Mouse (Mus musculus): Measurements from ENCODE around the gene Tmem50a. TPM values are rescaled to one million over a fixed set of nuclear protein-coding genes. Genes with fewer than 3 reads are reported as not detected.

Tmem50a gene
- 121 TPM for polyA plus RNA-seq (2012; fragmentation: generic; extraction: Trizol)

- TF ChIP-seq E2F4 (IDR thresholded peaks at IDR 0.05; ENCODE audit: insufficient read depth) (no peak), POLR2A (IDR thresholded peaks at IDR 0.05; ENCODE audit: insufficient read length, low read depth) (peak; percentile 80), SRF (IDR thresholded peaks at IDR 0.05; ENCODE audit: control insufficient read depth, insufficient read length, low read depth) (no peak), TCF12 (IDR thresholded peaks at IDR 0.05; ENCODE audit: insufficient read depth, poor library complexity, severe bottlenecking) (no peak), POLR2AphosphoS2 (IDR thresholded peaks at IDR 0.05; ENCODE audit: insufficient read length, low read depth) (peak; percentile 75), REST (IDR thresholded peaks at IDR 0.05; ENCODE audit: insufficient read depth, insufficient read length) (no peak), CEBPB (IDR thresholded peaks at IDR 0.05; ENCODE audit: insufficient read depth, poor library complexity, severe bottlenecking) (no peak), TCF3 (IDR thresholded peaks at IDR 0.05; ENCODE audit: insufficient read length, low read depth) (no peak), MYOG (IDR thresholded peaks at IDR 0.05; ENCODE audit: control insufficient read depth in 1 of 3, insufficient read depth in 1 of 3, insufficient read length in 2 of 3, low read depth in 2 of 3) (peak in 1 of 3 experiments; percentile 3), MYOD1 (IDR thresholded peaks at IDR 0.05; ENCODE audit: control insufficient read depth in 1 of 3, insufficient read length in 2 of 3, low read depth in 2 of 3) (peak in 1 of 3 experiments; percentile 6), USF1 (IDR thresholded peaks at IDR 0.05; ENCODE audit: low read depth) (no peak), MAX (IDR thresholded peaks at IDR 0.05; ENCODE audit: low read depth) (no peak)
- H3K4me2 ChIP-seq (ENCODE audit: low read depth), result peak within 1 kb of the TSS; percentile 95
- H3K27me3 ChIP-seq (ENCODE audit: control insufficient read depth, insufficient read depth, insufficient read length), result no peaks in the 10 kb centered on the region
- peaks cover 11% of the 10 kb centered on the region for H3K36me3 ChIP-seq (ENCODE audit: control insufficient read depth, insufficient read depth)
- H3K79me2 ChIP-seq (ENCODE audit: control insufficient read depth, insufficient read depth), result peaks cover 24% of the 10 kb centered on the region
- H3K4me3 ChIP-seq, result peak within 1 kb of the TSS; percentile 67
- peak within 1 kb of the TSS; percentile 46 for H3ac ChIP-seq (ENCODE audit: control insufficient read depth, insufficient read length)
Measured at GRCm38 (mm10) chr4:134914864-134915209, at the start of gene Tmem50a. Tmem50a (minus strand) TSS chr4:134915024.

GRCm38 (mm10) chr4:134963021-134963776 is 48.4 kb upstream of the Tmem50a start:
- no peaks in the 10 kb centered on the region for H3K36me3 ChIP-seq (ENCODE audit: control insufficient read depth, insufficient read depth)
- H3K27me3 ChIP-seq (ENCODE audit: control insufficient read depth, insufficient read depth, insufficient read length), result no peaks in the 10 kb centered on the region
- H3K79me2 ChIP-seq (ENCODE audit: control insufficient read depth, insufficient read depth), result no peaks in the 10 kb centered on the region
- no peak overlapping the region for H3K4me2 ChIP-seq (ENCODE audit: low read depth)
- no peak overlapping the region for H3K4me3 ChIP-seq
- H3ac ChIP-seq (ENCODE audit: control insufficient read depth, insufficient read length), result no peak overlapping the region
- TF ChIP-seq MAX (IDR thresholded peaks at IDR 0.05; ENCODE audit: low read depth), result no peak

- no peak overlapping the region for H3K4me3 ChIP-seq
- peak overlapping the region; percentile 67 for H3K4me2 ChIP-seq (ENCODE audit: low read depth)
- H3K27me3 ChIP-seq (ENCODE audit: control insufficient read depth, insufficient read depth, insufficient read length), result no peaks in the 10 kb centered on the region
- H3K36me3 ChIP-seq (ENCODE audit: control insufficient read depth, insufficient read depth), result no peaks in the 10 kb centered on the region
- TF ChIP-seq E2F4 (IDR thresholded peaks at IDR 0.05; ENCODE audit: insufficient read depth), result no peak
- H3K79me2 ChIP-seq (ENCODE audit: control insufficient read depth, insufficient read depth), result no peaks in the 10 kb centered on the region
- no peak overlapping the region for H3ac ChIP-seq (ENCODE audit: control insufficient read depth, insufficient read length)
Measured at GRCm38 (mm10) chr4:134956328-134956727, 41.5 kb upstream of the Tmem50a start.

GRCm38 (mm10) chr4:134955845-134956244 is 41.0 kb upstream of the Tmem50a start:
- Histone ChIP-seq H3K4me2 (ENCODE audit: low read depth) (peak overlapping the region; percentile 67), H3K36me3 (ENCODE audit: control insufficient read depth, insufficient read depth) (no peaks in the 10 kb centered on the region), H3ac (ENCODE audit: control insufficient read depth, insufficient read length) (no peak overlapping the region), H3K27me3 (ENCODE audit: control insufficient read depth, insufficient read depth, insufficient read length) (no peaks in the 10 kb centered on the region), H3K79me2 (ENCODE audit: control insufficient read depth, insufficient read depth) (no peaks in the 10 kb centered on the region), H3K4me3 (no peak overlapping the region)
- TF ChIP-seq SRF (IDR thresholded peaks at IDR 0.05; ENCODE audit: control insufficient read depth, insufficient read length, low read depth), result no peak

- H3ac ChIP-seq (ENCODE audit: control insufficient read depth, insufficient read length), result no peak overlapping the region
- H3K36me3 ChIP-seq (ENCODE audit: control insufficient read depth, insufficient read depth), result no peaks in the 10 kb centered on the region
- TF ChIP-seq POLR2A (IDR thresholded peaks at IDR 0.05; ENCODE audit: insufficient read length, low read depth) (no peak), MYOD1 (IDR thresholded peaks at IDR 0.05; ENCODE audit: control insufficient read depth in 1 of 3, insufficient read length in 2 of 3, low read depth in 2 of 3) (no peak), POLR2AphosphoS2 (IDR thresholded peaks at IDR 0.05; ENCODE audit: insufficient read length, low read depth) (no peak), E2F4 (IDR thresholded peaks at IDR 0.05; ENCODE audit: insufficient read depth) (no peak)
- no peak overlapping the region for H3K4me3 ChIP-seq
- no peaks in the 10 kb centered on the region for H3K27me3 ChIP-seq (ENCODE audit: control insufficient read depth, insufficient read depth, insufficient read length)
- no peaks in the 10 kb centered on the region for H3K79me2 ChIP-seq (ENCODE audit: control insufficient read depth, insufficient read depth)
- H3K4me2 ChIP-seq (ENCODE audit: low read depth), result no peak overlapping the region
Measured at GRCm38 (mm10) chr4:134955196-134955595, 40.4 kb upstream of the Tmem50a start.

- no peaks in the 10 kb centered on the region for H3K36me3 ChIP-seq (ENCODE audit: control insufficient read depth, insufficient read depth)
- no peak overlapping the region for H3K4me3 ChIP-seq
- no peak overlapping the region for H3ac ChIP-seq (ENCODE audit: control insufficient read depth, insufficient read length)
- no peaks in the 10 kb centered on the region for H3K79me2 ChIP-seq (ENCODE audit: control insufficient read depth, insufficient read depth)
- H3K27me3 ChIP-seq (ENCODE audit: control insufficient read depth, insufficient read depth, insufficient read length), result no peaks in the 10 kb centered on the region
- no peak overlapping the region for H3K4me2 ChIP-seq (ENCODE audit: low read depth)
- TF ChIP-seq TCF12 (IDR thresholded peaks at IDR 0.05; ENCODE audit: insufficient read depth, poor library complexity, severe bottlenecking), result no peak
- TF ChIP-seq MYOG (IDR thresholded peaks at IDR 0.05; ENCODE audit: control insufficient read depth in 1 of 3, insufficient read depth in 1 of 3, insufficient read length in 2 of 3, low read depth in 2 of 3), result no peak
- TF ChIP-seq POLR2A (IDR thresholded peaks at IDR 0.05; ENCODE audit: insufficient read length, low read depth), result no peak
- no peak for TF ChIP-seq E2F4 (IDR thresholded peaks at IDR 0.05; ENCODE audit: insufficient read depth)
Measured at GRCm38 (mm10) chr4:134954461-134954860, 39.6 kb upstream of the Tmem50a start.

Data from myocyte (in vitro differentiated cells).